Mouse (Mus musculus) spleen, embryonic (tissue): Measurements from ENCODE around the gene Tnfrsf13b.
"Not testable (repeated sequence)": the region's sequence is repeated elsewhere in the genome, so short reads cannot be mapped to it uniquely, and the experiment has no call there.

Experiments
- CTCF ChIA-PET: fragments of 350-600 bp; sonication (Branson Sonifier 250); formaldehyde crosslinking; loops from one replicate; lab custom pipeline; 2022; lab: Charles Lee

Gene Tnfrsf13b

DNA sequence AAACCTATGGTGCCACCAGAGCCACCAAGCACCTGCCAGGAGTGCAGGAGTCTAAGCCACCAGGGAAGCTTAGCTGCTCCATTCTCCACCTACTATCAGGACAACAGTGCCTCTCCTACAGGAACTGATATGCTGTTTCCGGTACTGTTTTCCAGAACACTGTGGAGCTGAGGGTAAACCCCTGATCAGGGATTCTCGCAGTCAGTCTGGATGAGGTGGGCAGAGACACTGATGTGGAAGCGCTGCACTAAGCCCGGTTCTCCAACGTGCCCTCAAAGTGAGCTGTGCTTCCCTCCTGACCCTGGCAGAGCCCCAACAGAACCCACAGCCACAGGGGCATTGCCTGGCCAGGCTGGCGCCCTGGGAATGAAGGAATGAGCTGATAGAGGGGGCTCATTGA, 37.8 kb downstream of the Tnfrsf13b start:
- CTCF ChIA-PET = interaction anchor here (0.9 kb wide), 1 partner anchor 59 kb away, joined by 3 read pairs; no protein-coding TSS in a partner anchor

- CTCF ChIA-PET = no interaction called here
Measured at GRCm38 (mm10) chr11:61164881-61165280, 38.3 kb downstream of the Tnfrsf13b start.

- CTCF ChIA-PET = interaction anchor here (1.4 kb wide), 1 partner anchor 13 kb away, joined by 3 read pairs; no protein-coding TSS in a partner anchor
Measured at GRCm38 (mm10) chr11:61170184-61170583, 43.6 kb downstream of the Tnfrsf13b start.

DNA sequence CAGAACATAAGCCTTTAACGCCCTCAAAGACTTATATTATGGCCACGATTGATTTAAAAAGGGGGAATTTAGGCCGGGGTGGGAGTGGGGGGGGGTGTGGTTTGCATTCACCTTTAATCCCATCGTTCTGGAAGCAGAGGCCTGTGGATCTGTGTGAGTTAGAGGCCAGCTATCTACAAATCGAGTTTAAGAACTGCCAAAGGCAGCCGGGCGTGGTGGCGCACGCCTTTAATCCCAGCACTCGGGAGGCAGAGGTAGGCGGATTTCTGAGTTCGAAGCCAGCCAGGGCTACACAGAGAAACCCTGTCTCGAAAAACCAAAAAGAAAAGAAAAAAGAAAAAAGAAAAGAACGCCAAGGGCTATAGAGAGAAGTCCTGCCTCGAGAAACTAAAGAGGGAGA, 46.9 kb downstream of the Tnfrsf13b start:
- CTCF ChIA-PET = not testable (repeated sequence)

- CTCF ChIA-PET = no interaction called here
Measured at GRCm38 (mm10) chr11:61174291-61174820, 47.8 kb downstream of the Tnfrsf13b start.

- CTCF ChIA-PET = no interaction called here
Measured at GRCm38 (mm10) chr11:61174821-61175658, 48.5 kb downstream of the Tnfrsf13b start, which contains the start of gene Usp22. TSS of gene Usp22 (minus strand) at chr11:61175055.

DNA sequence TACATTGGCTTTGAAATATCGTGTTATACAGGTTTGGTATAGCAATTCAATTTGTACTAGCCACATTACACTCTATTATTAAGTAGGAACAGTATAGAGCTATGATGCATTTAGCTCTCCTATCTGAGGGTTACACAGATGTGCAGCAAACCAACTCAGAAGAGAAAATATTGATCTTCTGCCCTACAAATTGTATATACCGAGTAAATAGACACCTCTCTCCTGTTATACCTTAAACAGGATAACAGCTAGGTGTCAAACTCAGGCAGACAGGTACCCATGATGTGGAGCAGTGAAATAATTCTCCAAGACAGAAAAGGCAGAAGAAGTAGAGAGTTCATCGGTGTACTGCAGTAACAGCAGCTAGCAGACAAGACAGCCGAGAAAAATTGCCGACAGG, 49.2 kb downstream of the Tnfrsf13b start:
- CTCF ChIA-PET = no interaction called here

- CTCF ChIA-PET = no interaction called here
Measured at GRCm38 (mm10) chr11:61176321-61176720, 49.8 kb downstream of the Tnfrsf13b start.

- CTCF ChIA-PET = no interaction called here
Measured at GRCm38 (mm10) chr11:61180361-61180760, 53.8 kb downstream of the Tnfrsf13b start.

DNA sequence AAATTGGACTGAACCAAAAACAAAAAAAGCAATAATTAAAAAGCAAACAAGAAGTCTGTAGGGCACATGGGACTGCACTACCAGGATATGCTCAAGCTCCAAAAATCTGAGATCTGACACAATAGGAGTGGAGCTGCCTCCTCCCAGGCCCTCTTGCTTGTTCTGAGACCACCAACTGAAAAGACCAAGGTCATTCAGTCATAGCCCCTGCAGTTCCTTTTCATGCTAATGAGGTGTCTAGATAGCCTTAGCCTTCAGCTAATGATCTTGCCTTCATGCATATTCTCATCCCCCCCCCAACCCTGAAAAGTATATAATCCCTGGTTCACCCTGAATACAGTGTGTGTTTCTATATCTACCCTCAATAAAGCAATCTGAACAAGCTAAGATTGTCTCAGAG, 55.1 kb downstream of the Tnfrsf13b start:
- CTCF ChIA-PET = no interaction called here

DNA sequence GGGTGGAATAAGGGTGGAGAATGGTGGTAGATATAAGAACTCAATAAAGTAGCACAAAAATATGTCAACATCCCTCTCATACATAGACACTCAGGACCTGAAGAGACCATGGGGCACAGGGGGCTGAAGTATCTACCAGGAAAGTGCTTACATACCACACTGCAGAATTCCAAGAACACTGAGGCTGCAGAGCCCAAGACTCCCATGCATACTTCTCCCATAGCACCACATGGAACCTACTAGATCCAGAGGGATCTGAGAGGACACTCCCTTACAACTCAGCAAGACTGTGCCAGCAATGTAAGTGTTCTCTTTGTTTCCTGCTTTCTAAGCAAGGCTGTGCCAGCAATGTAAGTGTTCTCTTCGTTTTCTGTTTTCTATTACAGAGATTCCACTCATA, 57.3 kb downstream of the Tnfrsf13b start:
- CTCF ChIA-PET = no interaction called here

GRCm38 (mm10) chr11:61190776-61191175, 64.2 kb downstream of the Tnfrsf13b start:
- CTCF ChIA-PET = no interaction called here

DNA sequence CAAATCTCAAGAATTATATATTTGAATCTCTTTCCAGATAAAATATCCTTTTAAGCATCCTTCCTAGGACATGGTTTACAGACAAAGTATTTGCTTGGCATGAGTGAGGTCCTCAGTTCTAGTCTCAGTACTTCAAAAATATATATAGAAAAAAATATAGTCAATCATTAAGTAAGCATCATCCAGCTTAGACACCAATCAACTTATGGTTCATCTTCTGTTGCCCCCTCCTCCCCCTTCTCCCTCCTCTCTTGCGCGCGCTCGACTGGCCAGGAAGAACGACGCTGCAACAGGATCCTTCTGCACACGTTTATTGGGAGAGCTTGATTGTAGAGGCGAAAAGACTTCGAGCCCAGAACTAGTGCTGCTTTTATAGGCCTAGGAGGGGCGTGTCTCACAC, 65.6 kb downstream of the Tnfrsf13b start:
- CTCF ChIA-PET = not testable (repeated sequence)

DNA sequence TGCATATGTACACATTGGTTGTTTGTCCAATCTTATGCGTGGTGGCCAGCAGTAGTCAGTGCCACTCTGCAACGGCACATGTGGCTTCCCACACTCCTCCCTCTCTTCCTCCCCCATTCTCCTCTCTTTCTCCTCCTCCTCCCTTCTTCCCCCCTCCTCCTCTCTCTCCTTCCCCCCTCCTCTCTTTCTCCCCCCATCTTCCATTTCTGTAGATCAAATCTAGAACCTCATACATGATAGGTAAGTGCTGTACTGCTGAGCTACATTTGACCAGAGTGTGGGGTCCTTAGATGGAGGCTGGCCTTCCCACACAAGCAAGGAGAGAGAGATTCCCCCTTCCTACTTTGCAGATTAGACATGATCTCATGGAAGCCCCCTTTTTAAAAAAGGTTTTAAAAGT, 66.2 kb downstream of the Tnfrsf13b start:
- CTCF ChIA-PET = interaction anchor here (0.7 kb wide), 2 partner anchors 52 to 131 kb away, joined by 3 to 18 read pairs; no protein-coding TSS in a partner anchor

DNA sequence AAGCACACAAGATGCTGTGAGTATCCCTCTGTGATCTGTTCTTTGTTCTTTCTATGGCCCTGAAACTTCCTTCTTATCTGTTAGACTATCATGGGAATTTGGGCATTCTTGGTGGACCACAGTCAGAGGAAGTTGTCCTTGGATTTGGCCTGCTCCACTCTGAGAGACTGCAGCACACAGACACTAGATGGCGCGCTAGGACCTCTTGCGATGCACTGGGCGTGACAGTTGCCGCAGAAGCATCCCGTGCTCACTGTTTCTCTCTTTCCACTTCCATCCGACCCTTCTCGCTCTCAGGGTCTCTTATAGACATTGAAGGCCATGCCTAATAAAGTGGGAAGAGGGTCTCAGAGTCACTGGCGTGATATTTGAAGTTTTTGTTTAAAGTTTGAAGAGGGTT, 66.8 kb downstream of the Tnfrsf13b start:
- CTCF ChIA-PET = interaction anchor here (0.7 kb wide), 1 partner anchor 52 kb away, joined by 18 read pairs; no protein-coding TSS in a partner anchor

DNA sequence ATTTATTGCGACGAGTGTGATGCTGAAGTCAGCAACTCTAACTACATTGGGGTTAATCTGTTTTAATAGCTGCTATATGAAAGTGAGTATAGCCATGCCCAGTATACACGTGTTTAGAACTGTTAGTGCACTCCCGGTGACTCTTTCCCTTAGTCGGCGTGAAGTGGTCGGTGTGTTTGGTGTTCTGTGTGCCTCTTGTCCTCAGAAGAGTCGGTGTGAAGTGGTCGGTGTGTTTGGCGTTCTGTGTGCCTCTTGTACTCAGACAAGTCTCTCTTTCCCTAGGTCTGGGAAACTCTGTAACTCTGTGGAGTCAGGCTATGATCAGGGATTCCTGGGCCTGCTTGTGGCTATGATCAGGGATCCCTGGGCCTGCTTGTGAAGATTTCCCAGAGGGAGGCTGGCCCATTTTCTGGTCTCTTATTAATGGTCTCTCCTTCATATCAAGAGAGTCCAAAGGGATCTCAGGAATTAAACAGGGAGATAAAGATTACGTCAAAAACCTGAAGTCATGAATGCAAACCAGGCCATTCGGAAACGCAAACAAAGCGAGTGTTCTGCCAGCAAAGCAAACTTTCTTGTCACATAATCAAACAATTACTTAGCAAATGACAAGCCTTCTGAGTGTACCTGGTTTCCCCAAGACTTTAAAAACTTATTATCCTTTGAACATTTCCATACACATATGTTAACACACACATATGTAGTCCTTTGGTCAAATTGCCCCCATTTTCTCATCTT, 70.2 kb downstream of the Tnfrsf13b start:
- CTCF ChIA-PET = no interaction called here

GRCm38 (mm10) chr11:61197935-61198334, 71.4 kb downstream of the Tnfrsf13b start:
- CTCF ChIA-PET = no interaction called here
